Mouse (Mus musculus) forebrain, postnatal 0 days (tissue): ENCODE data around the gene Pamr1. TPM values are rescaled to one million over a fixed set of nuclear protein-coding genes. Genes with fewer than 3 reads are reported as not detected.

Experiments
- ATAC-seq: fragments of 200-750 bp; cut with Nextera tagmentation; 2 replicates; pipeline ENCODE4 v1.8.0; 2017; ENCODE audit warnings: mild to moderate bottlenecking, moderate library complexity
- DNase-seq: peaks from one replicate; pipeline ENCODE4 v3.0.0-alpha.2; 2015
- H3K27ac ChIP-seq: fragments of 300-500 bp; sonication (generic); 2 replicates; pipeline ENCODE4 v1.5.1; 2014; ENCODE audit warnings: low read depth, mild to moderate bottlenecking, antibody characterized with exemption, low read length, moderate library complexity, mixed read lengths
- H3K27me3 ChIP-seq: fragments of 300-500 bp; sonication (generic); 2 replicates; pipeline ENCODE4 v1.6.1; 2014; ENCODE audit warnings: mild to moderate bottlenecking, low read length, mixed read lengths; ENCODE audit not compliant: insufficient read depth
- H3K36me3 ChIP-seq: fragments of 300-500 bp; sonication (generic); 2 replicates; pipeline ENCODE4 v1.6.1; 2014; ENCODE audit warnings: mild to moderate bottlenecking, moderate library complexity; ENCODE audit not compliant: insufficient read depth
- H3K4me1 ChIP-seq: fragments of 300-500 bp; sonication (generic); 2 replicates; pipeline ENCODE4 v1.6.1; 2014; ENCODE audit warnings: antibody characterized with exemption; ENCODE audit not compliant: insufficient read depth
- H3K4me2 ChIP-seq: fragments of 300-500 bp; sonication (generic); 2 replicates; pipeline ENCODE4 v1.6.1; 2014; ENCODE audit warnings: low read depth, mild to moderate bottlenecking, moderate library complexity
- H3K4me3 ChIP-seq: fragments of 300-500 bp; sonication (generic); 2 replicates; pipeline ENCODE4 v1.5.1; 2014; ENCODE audit warnings: low read depth, low read length, mixed read lengths
- H3K9ac ChIP-seq: fragments of 300-500 bp; sonication (generic); 2 replicates; pipeline ENCODE4 v1.6.1; 2014; ENCODE audit warnings: mild to moderate bottlenecking
- H3K9me3 ChIP-seq: fragments of 300-500 bp; sonication (generic); 2 replicates; pipeline ENCODE4 v1.6.1; 2016; ENCODE audit warnings: low read length
- CTCF ChIP-seq: sonication (generic); IDR thresholded peaks from 2 replicates; pipeline ENCODE4 v1.5.1; 2016; ENCODE audit warnings: antibody characterized with exemption, control low read depth, low read depth
- WGBS: fragments of 180-500 bp; shearing (Covaris S2); extraction: QIAGEN DNeasy Blood & Tissue Kit; methylation state at CpG from one replicate; pipeline ENCODE4 v1.1.7; 2014; 5-methylcytosine and 5-hydroxymethylcytosine counted together
- polyA plus RNA-seq: library from polyadenylated mRNA; unstranded; fragments of >200 nt; fragmentation: Nextera tagmentation; extraction: Ambion mirVana; gene quantifications from 2 replicates; pipeline ENCODE4 v1.2.1, GENCODE M21; 2015
- total RNA-seq: library from RNA; depleted of rRNA; stranded (reverse); fragments of >200 nt; gene quantifications from 2 replicates; pipeline ENCODE4 v1.2.3, GENCODE M21; 2014

Pamr1 gene
- total and polyA plus RNA-seq, 2 experiments from 2014 or later = 4.4 to 6.5 TPM

- no peak for DNase-seq
- Histone ChIP-seq H3K4me2 (no peak overlapping the region), H3K4me3 (no peak overlapping the region), H3K27ac (no peak overlapping the region), H3K36me3 (no peaks in the 10 kb centered on the region), H3K9ac (no peak overlapping the region), H3K27me3 (no peaks in the 10 kb centered on the region), H3K4me1 (no peaks in the 10 kb centered on the region), H3K9me3 (no peaks in the 10 kb centered on the region)
- TF ChIP-seq CTCF = no peak
- 29% methylated on average over 2 of the region's 2 CpGs for WGBS
- ATAC-seq = peak; percentile 45; the same call in 1 of the 2 replicates
These were observed 124.8 kb downstream of the Pamr1 start for GRCm38 (mm10) chr2:102674582-102674981.

GRCm38 (mm10) chr2:102675275-102675674 lies 125.5 kb downstream of the Pamr1 start:
- WGBS = 71% methylated on average over 6 of the region's 6 CpGs
- Histone ChIP-seq H3K4me1 (no peaks in the 10 kb centered on the region), H3K4me2 (no peak overlapping the region), H3K9me3 (no peaks in the 10 kb centered on the region), H3K27me3 (no peaks in the 10 kb centered on the region), H3K27ac (0 out of 2 replicates have a peak overlapping the region, but pooled peaks have one; percentile 15), H3K36me3 (no peaks in the 10 kb centered on the region), H3K4me3 (no peak overlapping the region), H3K9ac (no peak overlapping the region)
- no peak for ATAC-seq
- DNase-seq = no peak
- peak; percentile 62 for TF ChIP-seq CTCF

GRCm38 (mm10) chr2:102676716-102677312 lies 127.0 kb downstream of the Pamr1 start:
- H3K27me3 ChIP-seq = no peaks in the 10 kb centered on the region
- H3K27ac ChIP-seq = no peak overlapping the region
- 93% methylated on average over 9 of the region's 9 CpGs for WGBS
- H3K36me3 ChIP-seq = no peaks in the 10 kb centered on the region
- no peak overlapping the region for H3K4me3 ChIP-seq
- H3K4me1 ChIP-seq = no peaks in the 10 kb centered on the region
- no peaks in the 10 kb centered on the region for H3K9me3 ChIP-seq
- ATAC-seq (no peak), DNase-seq (no peak)
- TF ChIP-seq CTCF = no peak
- no peak overlapping the region for H3K9ac ChIP-seq
- no peak overlapping the region for H3K4me2 ChIP-seq

- Histone ChIP-seq H3K27ac (no peak overlapping the region), H3K27me3 (no peaks in the 10 kb centered on the region), H3K4me3 (no peak overlapping the region), H3K36me3 (no peaks in the 10 kb centered on the region), H3K4me2 (no peak overlapping the region), H3K4me1 (no peaks in the 10 kb centered on the region), H3K9ac (no peak overlapping the region), H3K9me3 (no peaks in the 10 kb centered on the region)
- DNase-seq (no peak), ATAC-seq (no peak)
- 78% methylated on average over 6 of the region's 6 CpGs for WGBS
- TF ChIP-seq CTCF = no peak
These were observed 127.6 kb downstream of the Pamr1 start for GRCm38 (mm10) chr2:102677400-102677799.

GRCm38 (mm10) chr2:102681351-102681750 lies 131.5 kb downstream of the Pamr1 start:
- DNase-seq = no peak
- no peak for TF ChIP-seq CTCF
- H3K4me1 ChIP-seq = 0 out of 2 replicates have a peak, but pooled peaks cover 5% of the 10 kb centered on the region
- no peaks in the 10 kb centered on the region for H3K9me3 ChIP-seq
- H3K36me3 ChIP-seq = no peaks in the 10 kb centered on the region
- H3K4me2 ChIP-seq = no peak overlapping the region
- no peak overlapping the region for H3K4me3 ChIP-seq
- ATAC-seq = no peak
- H3K27me3 ChIP-seq = no peaks in the 10 kb centered on the region
- 80% methylated on average over 7 of the region's 7 CpGs for WGBS
- no peak overlapping the region for H3K27ac ChIP-seq
- H3K9ac ChIP-seq = no peak overlapping the region

GRCm38 (mm10) chr2:102682168-102682567 lies 132.4 kb downstream of the Pamr1 start:
- H3K27ac ChIP-seq = no peak overlapping the region
- no peaks in the 10 kb centered on the region for H3K9me3 ChIP-seq
- H3K4me3 ChIP-seq = no peak overlapping the region
- no peak overlapping the region for H3K9ac ChIP-seq
- ATAC-seq = no peak
- H3K27me3 ChIP-seq = no peaks in the 10 kb centered on the region
- H3K4me1 ChIP-seq = 0 out of 2 replicates have a peak, but pooled peaks cover 5% of the 10 kb centered on the region
- 36% methylated on average over 5 of the region's 5 CpGs for WGBS
- H3K36me3 ChIP-seq = no peaks in the 10 kb centered on the region
- no peak for DNase-seq
- peak; percentile 44 for TF ChIP-seq CTCF
- no peak overlapping the region for H3K4me2 ChIP-seq

- DNase-seq (peak; percentile 63), ATAC-seq (peak; percentile 87)
- peak; percentile 74 for TF ChIP-seq CTCF
- Histone ChIP-seq H3K36me3 (no peaks in the 10 kb centered on the region), H3K4me1 (peaks cover 11% of the 10 kb centered on the region; the same call in 1 of the 2 replicates), H3K4me2 (peak overlapping the region; percentile 15; the same call in 1 of the 2 replicates), H3K27me3 (no peaks in the 10 kb centered on the region), H3K9ac (no peak overlapping the region; the same call in 1 of the 2 replicates), H3K9me3 (no peaks in the 10 kb centered on the region), H3K4me3 (no peak overlapping the region), H3K27ac (no peak overlapping the region)
- WGBS = 87% methylated on average over 7 of the region's 7 CpGs
These were observed 135.7 kb downstream of the Pamr1 start for GRCm38 (mm10) chr2:102685371-102686107.
